Comparison of ENCODE assay signal across 12 mouse cellular contexts in genomic region chrX:155375458-155375857, GRCm38 (mm10). TPM values are rescaled to one million over a fixed set of nuclear protein-coding genes. Genes with fewer than 3 reads are reported as not detected.
DNase-seq lines count a peak whose midpoint lies in the region; ATAC-seq lines count a peak whose summit lies in the region.
"Had no signal": no experiment of that assay in that cellular context is flagged by ENCODE, and none has a peak within 500 bp of the region (broad histone marks: within the 10 kb centered on the region; RNA-seq: fewer than 3 reads in every experiment).

No protein-coding gene starts in this region.

- H3K36me3 ChIP-seq in neural tube, embryonic 15.5 days: no peaks in the 10 kb centered on the region
- H3K36me3 ChIP-seq: embryonic facial prominence, embryonic 12.5 days had no signal

- H3K4me1 ChIP-seq in neural tube, embryonic 15.5 days: no peaks in the 10 kb centered on the region
- H3K4me1 ChIP-seq: embryonic facial prominence, embryonic 12.5 days had no signal

- no peak overlapping the region for H3K27ac ChIP-seq in neural tube, embryonic 15.5 days (replicated peaks)
- H3K27ac ChIP-seq: embryonic facial prominence, embryonic 12.5 days had no signal

- no peak overlapping the region for H3K9ac ChIP-seq in neural tube, embryonic 15.5 days (replicated peaks)
- H3K9ac ChIP-seq: embryonic facial prominence, embryonic 12.5 days had no signal

- DNase-seq in cerebellum, adult 8-10 months: peak; percentile 9
- no peak for DNase-seq in cerebellum, postnatal 25 days
- DNase-seq in kidney, adult 9 months: peak; percentile 2
- no peak for DNase-seq in kidney, adult 18-20 months
- DNase-seq in A20 (ENCODE audit: low read depth, low spot score): peak; percentile 23
- DNase-seq in embryo, embryonic 11 days: peak; percentile 1
- DNase-seq in spleen, postnatal 36 days (ENCODE audit: low spot score in 2 of 2): no peak
- DNase-seq: kidney, postnatal 10 days; lung, adult 2 months had no signal

- H3K9me3 ChIP-seq in neural tube, embryonic 15.5 days (replicated peaks): no peaks in the 10 kb centered on the region
- H3K9me3 ChIP-seq: embryonic facial prominence, embryonic 12.5 days had no signal

- H3K4me2 ChIP-seq in neural tube, embryonic 15.5 days: no peak overlapping the region
- H3K4me2 ChIP-seq: embryonic facial prominence, embryonic 12.5 days; heart, embryonic 11.5 days had no signal

- no peak for ATAC-seq in neural tube, embryonic 15.5 days (ENCODE audit: low FRiP score)

- H3K27me3 ChIP-seq in neural tube, embryonic 15.5 days (replicated peaks): no peaks in the 10 kb centered on the region
- H3K27me3 ChIP-seq: embryonic facial prominence, embryonic 12.5 days had no signal

- 30% methylated on average over 1 of the region's 1 CpGs for WGBS in neural tube, embryonic 15.5 days

- no peak overlapping the region for H3K4me3 ChIP-seq in neural tube, embryonic 15.5 days (replicated peaks)
- H3K4me3 ChIP-seq: embryonic facial prominence, embryonic 12.5 days had no signal

RNA-seq across cellular contexts. Expression of gene Prdx4, which starts 34.9 kb away (rescaled TPM):
- polyA plus RNA-seq in neural tube, embryonic 15.5 days (2015; fragmentation: Nextera tagmentation; extraction: Ambion mirVana): 102 and 114 TPM in 2 replicates

Comparison
In these comparisons a context has a peak if more than half of its experiments do, and no peak if none do; other contexts are left out.
1. DNase-seq: peak in cerebellum, adult 8-10 months (single experiment), kidney, adult 9 months (single experiment), A20 (single experiment) and embryo, embryonic 11 days (single experiment); none in cerebellum, postnatal 25 days (0 of 2), kidney, adult 18-20 months (single experiment) and spleen, postnatal 36 days (0 of 2).